9 mouse cellular contexts compared by ENCODE assay signal in genomic region chr6:127887511-127888421, GRCm38 (mm10). TPM values are rescaled to one million over a fixed set of nuclear protein-coding genes. Genes with fewer than 3 reads are reported as not detected.
DNase-seq lines count a peak whose midpoint lies in the region; ATAC-seq lines count a peak whose summit lies in the region.
"Had no signal": no experiment of that assay in that cellular context is flagged by ENCODE, and none has a peak within 500 bp of the region (broad histone marks: within the 10 kb centered on the region; RNA-seq: fewer than 3 reads in every experiment).

Gene Tspan11 (plus strand): TSS chr6:127887589.

- H3K27me3 ChIP-seq in stomach, embryonic 15.5 days (replicated peaks) = 0 out of 2 replicates have a peak, but pooled peaks cover 8% of the 10 kb centered on the region

- peak within 1 kb of the TSS; percentile 20; the same call in 1 of the 2 replicates for H3K9ac ChIP-seq in stomach, embryonic 15.5 days

- peak within 1 kb of the TSS; percentile 91 for H3K4me2 ChIP-seq in stomach, embryonic 15.5 days

- WGBS in stomach, embryonic 15.5 days = 3% methylated on average over 36 of the region's 36 CpGs

- H3K9me3 ChIP-seq in stomach, embryonic 15.5 days = no peaks in the 10 kb centered on the region

- ATAC-seq in stomach, embryonic 15.5 days (ENCODE audit: insufficient read depth, low FRiP score, low read depth) = peak; percentile 48; the same call in 1 of the 2 replicates

- no peaks in the 10 kb centered on the region for H3K36me3 ChIP-seq in stomach, embryonic 15.5 days

- DNase-seq in layer of hippocampus, postnatal 10 days (ENCODE audit: low spot score in 2 of 2) = peak; percentile 75 to 82
- DNase-seq in layer of hippocampus, adult 8-10 months (ENCODE audit: low spot score in 2 of 2) = no peak
- DNase-seq in embryo, embryonic 10.5 days (ENCODE audit: low spot score) = peak; percentile 55
- peak; percentile 12 for DNase-seq in heart, adult 8-10 months (ENCODE audit: low spot score)
- DNase-seq in kidney, postnatal 14 days = peak; percentile 31
- DNase-seq in lung, postnatal 25 days (ENCODE audit: low spot score) = peak; percentile 39
- no peak for DNase-seq in thymus, postnatal 4 days

- peak within 1 kb of the TSS; percentile 43 for H3K4me3 ChIP-seq in stomach, embryonic 15.5 days (replicated peaks)

- H3K4me1 ChIP-seq in stomach, embryonic 15.5 days = peaks cover 16% of the 10 kb centered on the region; the same call in 1 of the 2 replicates

- H3K27ac ChIP-seq in stomach, embryonic 15.5 days = 0 out of 2 replicates have a peak within 1 kb of the TSS, but pooled peaks have one; percentile 33

RNA-seq across cellular contexts. Expression of gene Tspan11, which starts in this region (rescaled TPM):
- total RNA-seq in layer of hippocampus, postnatal 10 days (2021) = 1 to 10 TPM; 2.3 to 3.7 TPM
- total RNA-seq in layer of hippocampus, adult 8-10 months (2022) = 1 to 10 TPM; 1.1 to 2.1 (median 1.9) TPM
- total RNA-seq in heart, adult 8-10 months (2022) = 1 to 10 TPM in 1 of 4 experiments, under 1 TPM in 3; 0.79 to 1.7 (median 0.82) TPM
- polyA plus RNA-seq in stomach, embryonic 15.5 days (2015; fragmentation: Nextera tagmentation; extraction: Ambion mirVana) = 3.9 and 5.2 TPM in 2 replicates
- polyA plus RNA-seq: liver, adult 2 months had no signal

Comparison
In these comparisons a context has a peak if more than half of its experiments do, and no peak if none do; other contexts are left out.
1. DNase-seq: peak in layer of hippocampus, postnatal 10 days (2 of 2), embryo, embryonic 10.5 days (single experiment), heart, adult 8-10 months (single experiment), kidney, postnatal 14 days (single experiment) and lung, postnatal 25 days (single experiment); none in layer of hippocampus, adult 8-10 months (0 of 2) and thymus, postnatal 4 days (single experiment).